Mouse (Mus musculus): ENCODE data around the gene Cab39l.

Gene Cab39l

DNA sequence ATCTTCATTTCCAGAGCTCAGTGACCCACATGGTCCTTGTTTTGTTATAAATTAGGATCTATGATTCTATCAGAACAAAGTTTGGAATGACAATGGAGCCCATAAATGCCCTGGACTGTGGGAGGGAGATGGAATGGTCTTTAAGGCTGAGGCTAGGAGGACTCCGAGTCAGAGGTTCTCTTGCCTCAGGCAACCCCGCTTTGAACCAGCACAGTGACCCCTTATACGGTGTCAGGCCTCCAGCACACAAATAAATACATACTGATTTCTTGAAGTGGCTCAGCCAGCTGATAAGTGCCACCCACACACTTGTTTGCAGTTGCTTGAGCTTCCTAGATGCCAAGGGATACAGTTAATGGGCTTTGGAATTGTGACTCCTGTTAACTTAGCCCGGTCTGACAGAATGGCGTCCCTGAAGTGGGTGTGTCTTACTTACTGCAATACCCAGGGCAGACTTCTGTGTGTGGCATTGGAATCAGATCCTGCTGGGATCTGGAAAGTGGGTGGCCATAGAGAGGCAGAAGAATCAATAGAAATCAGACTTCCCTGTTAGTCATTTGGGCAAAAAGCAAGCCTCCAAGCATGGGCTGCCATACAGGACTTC is 192.6 kb downstream of the Cab39l start:
- no peak for DNase-seq

DNA sequence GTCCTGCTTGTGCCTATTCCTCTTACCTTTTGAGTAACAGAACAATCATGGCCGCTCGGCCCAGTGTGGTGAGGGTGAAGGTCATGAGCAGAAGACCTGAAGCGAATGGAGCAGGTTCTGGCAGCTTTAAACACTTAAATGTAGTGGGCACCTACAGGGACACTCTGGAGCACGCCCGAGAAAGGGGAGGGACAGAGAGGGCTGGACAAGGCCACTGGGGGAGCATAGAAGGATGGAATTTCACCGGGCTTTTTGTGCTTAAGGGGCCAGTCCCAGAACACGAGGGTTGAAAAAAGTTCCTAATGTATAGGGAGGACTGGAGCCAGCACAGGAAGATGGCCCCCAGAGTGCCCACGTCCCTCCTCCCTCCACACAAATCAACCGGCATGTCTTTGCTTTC is 193.2 kb downstream of the Cab39l start:
- no peak for DNase-seq

All from layer of hippocampus, adult 9-11 months (tissue).